Mouse (Mus musculus) cerebellum, adult 2 months (tissue): Measurements from ENCODE around the gene Mansc1.

Experiments
- CTCF ChIP-seq: fragments of 200-500 bp; IDR thresholded peaks from 2 replicates; pipeline ENCODE4 v1.5.1; 2011; ENCODE audit warnings: low read depth, mild to moderate bottlenecking, control low read depth, low read length, moderate library complexity, borderline replicate concordance; ENCODE audit not compliant: insufficient read depth
- POLR2A ChIP-seq: fragments of 200-500 bp; IDR thresholded peaks from 2 replicates; pipeline ENCODE4 v1.6.1; 2011; ENCODE audit warnings: low read length, control low read depth, borderline replicate concordance; ENCODE audit not compliant: insufficient read depth

DNA sequence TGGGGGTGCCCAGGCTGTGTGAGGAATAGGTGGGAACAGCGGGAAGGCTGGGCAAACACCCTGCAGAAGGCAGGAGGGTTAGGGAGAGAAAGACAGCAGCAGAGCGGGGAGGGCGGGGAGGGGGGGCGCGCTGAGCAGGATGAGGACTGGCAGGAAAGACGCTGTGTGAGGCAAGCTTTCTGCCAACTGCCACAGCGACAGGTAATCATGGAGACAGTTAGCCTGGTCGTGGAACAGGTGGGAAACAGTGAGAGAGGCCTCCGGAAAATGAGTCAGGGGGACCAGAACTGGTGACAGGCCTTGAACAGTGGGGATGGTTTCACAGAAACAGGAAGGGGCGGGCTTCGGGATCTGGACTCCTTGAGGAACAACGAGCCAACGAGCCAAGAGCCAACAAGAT is 20.4 kb downstream of the Mansc1 start:
- no peak for TF ChIP-seq POLR2A
- no peak for TF ChIP-seq CTCF
